Mouse (Mus musculus) midbrain, embryonic 13.5 days (tissue): Measurements from ENCODE around the gene Kif2a. TPM values are rescaled to one million over a fixed set of nuclear protein-coding genes. Genes with fewer than 3 reads are reported as not detected.
"Not testable (repeated sequence)": the region's sequence is repeated elsewhere in the genome, so short reads cannot be mapped to it uniquely, and the experiment has no call there.

Source experiments
- ATAC-seq: fragments of 200-750 bp; cut with Nextera tagmentation; 2 replicates; pipeline ENCODE4 v1.8.0; 2017; ENCODE audit warnings: mild to moderate bottlenecking, moderate TSS enrichment, moderate library complexity
- H3K27ac ChIP-seq: fragments of 300-500 bp; sonication (generic); 2 replicates; pipeline ENCODE4 v1.5.1; 2015; ENCODE audit warnings: inconsistent platforms, mild to moderate bottlenecking, moderate library complexity
- H3K27me3 ChIP-seq: fragments of 300-500 bp; sonication (generic); 2 replicates; pipeline ENCODE4 v1.6.1; 2015; ENCODE audit warnings: mild to moderate bottlenecking, inconsistent platforms
- H3K36me3 ChIP-seq: fragments of 300-500 bp; sonication (generic); 2 replicates; pipeline ENCODE4 v1.6.1; 2015; ENCODE audit warnings: mild to moderate bottlenecking, inconsistent platforms
- H3K4me1 ChIP-seq: fragments of 300-500 bp; sonication (generic); replicated peaks from 2 replicates; pipeline ENCODE4 v1.6.1; 2015; ENCODE audit warnings: inconsistent platforms
- H3K4me2 ChIP-seq: fragments of 300-500 bp; sonication (generic); replicated peaks from 2 replicates; pipeline ENCODE4 v1.6.1; 2015; ENCODE audit warnings: moderate library complexity, mild to moderate bottlenecking, inconsistent platforms
- H3K4me3 ChIP-seq: fragments of 300-500 bp; sonication (generic); replicated peaks from 2 replicates; pipeline ENCODE4 v1.5.1; 2015; ENCODE audit warnings: mild to moderate bottlenecking, inconsistent platforms
- H3K9ac ChIP-seq: fragments of 300-500 bp; sonication (generic); replicated peaks from 2 replicates; pipeline ENCODE4 v1.6.1; 2015; ENCODE audit warnings: mild to moderate bottlenecking, inconsistent platforms
- H3K9me3 ChIP-seq: fragments of 300-500 bp; sonication (generic); 2 replicates; pipeline ENCODE4 v1.6.1; 2016; ENCODE audit warnings: mild to moderate bottlenecking, inconsistent platforms
- WGBS: fragments of 180-500 bp; shearing (Covaris S2); methylation state at CpG from one replicate; pipeline ENCODE4 v1.1.7; 2015; 5-methylcytosine and 5-hydroxymethylcytosine counted together
- polyA plus RNA-seq: library from polyadenylated mRNA; unstranded; fragments of >200 nt; fragmentation: Nextera tagmentation; extraction: Ambion mirVana; gene quantifications from 2 replicates; pipeline ENCODE4 v1.2.1, GENCODE M21; 2015

Gene Kif2a
- polyA plus RNA-seq, 1 experiment from 2014 or later: 35.1 TPM

- Histone ChIP-seq H3K4me2 (no peak overlapping the region), H3K27ac (no peak overlapping the region), H3K27me3 (no peaks in the 10 kb centered on the region), H3K36me3 (0 out of 2 replicates have a peak, but pooled peaks cover 4% of the 10 kb centered on the region), H3K4me3 (no peak overlapping the region), H3K9ac (no peak overlapping the region), H3K9me3 (no peaks in the 10 kb centered on the region), H3K4me1 (peaks cover 31% of the 10 kb centered on the region)
- no peak for ATAC-seq
- 88% methylated on average over 2 of the region's 2 CpGs for WGBS
These were observed 10.3 kb downstream of the Kif2a start for GRCm38 (mm10) chr13:107011618-107012017.

GRCm38 (mm10) chr13:107008174-107008573 lies 13.8 kb downstream of the Kif2a start:
- Histone ChIP-seq H3K4me3 (no peak overlapping the region), H3K9ac (no peak overlapping the region), H3K27ac (no peak overlapping the region), H3K36me3 (no peaks in the 10 kb centered on the region), H3K27me3 (no peaks in the 10 kb centered on the region), H3K4me1 (peaks cover 23% of the 10 kb centered on the region), H3K4me2 (no peak overlapping the region), H3K9me3 (no peaks in the 10 kb centered on the region)
- WGBS: 85% methylated on average over 4 of the region's 4 CpGs
- no peak for ATAC-seq

- WGBS: 97% methylated on average over 2 of the region's 2 CpGs
- Histone ChIP-seq H3K36me3 (no peaks in the 10 kb centered on the region), H3K27me3 (no peaks in the 10 kb centered on the region), H3K27ac (no peak overlapping the region), H3K9ac (no peak overlapping the region), H3K4me2 (no peak overlapping the region), H3K9me3 (no peaks in the 10 kb centered on the region), H3K4me3 (no peak overlapping the region), H3K4me1 (peaks cover 3% of the 10 kb centered on the region; the same call in 1 of the 2 replicates)
- ATAC-seq: no peak
These were observed 18.7 kb downstream of the Kif2a start for GRCm38 (mm10) chr13:107003211-107003610.

GRCm38 (mm10) chr13:106998671-106999070 lies 23.3 kb downstream of the Kif2a start:
- no peak for ATAC-seq
- Histone ChIP-seq H3K27ac (no peak overlapping the region), H3K9me3 (no peaks in the 10 kb centered on the region), H3K27me3 (no peaks in the 10 kb centered on the region), H3K4me2 (no peak overlapping the region), H3K9ac (no peak overlapping the region), H3K4me1 (no peaks in the 10 kb centered on the region), H3K4me3 (no peak overlapping the region), H3K36me3 (no peaks in the 10 kb centered on the region)
- WGBS: 93% methylated on average over 5 of the region's 5 CpGs

GRCm38 (mm10) chr13:106998026-106998425 lies 23.9 kb downstream of the Kif2a start:
- Histone ChIP-seq H3K9ac (no peak overlapping the region), H3K4me2 (no peak overlapping the region), H3K27me3 (no peaks in the 10 kb centered on the region), H3K4me3 (no peak overlapping the region), H3K27ac (no peak overlapping the region), H3K4me1 (no peaks in the 10 kb centered on the region), H3K36me3 (peaks cover 5% of the 10 kb centered on the region; the same call in 1 of the 2 replicates), H3K9me3 (no peaks in the 10 kb centered on the region)
- ATAC-seq: no peak
- WGBS: 94% methylated on average over 2 of the region's 2 CpGs

GRCm38 (mm10) chr13:106997557-106997956 lies 24.4 kb downstream of the Kif2a start:
- H3K4me1 ChIP-seq, H3K27ac ChIP-seq, H3K36me3 ChIP-seq, H3K27me3 ChIP-seq, H3K4me3 ChIP-seq, ATAC-seq, H3K9me3 ChIP-seq, H3K9ac ChIP-seq, H3K4me2 ChIP-seq: not testable (repeated sequence)
- whole genome bisulfite sequencing: 96% methylated on average over 4 of the region's 4 CpGs

GRCm38 (mm10) chr13:106996891-106997290 lies 25.0 kb downstream of the Kif2a start:
- Histone ChIP-seq H3K9ac (no peak overlapping the region), H3K36me3 (peaks cover 16% of the 10 kb centered on the region; the same call in 1 of the 2 replicates), H3K27me3 (no peaks in the 10 kb centered on the region), H3K27ac (no peak overlapping the region), H3K4me1 (no peaks in the 10 kb centered on the region), H3K9me3 (no peaks in the 10 kb centered on the region), H3K4me2 (no peak overlapping the region), H3K4me3 (no peak overlapping the region)
- WGBS: 93% methylated on average over 2 of the region's 2 CpGs
- no peak for ATAC-seq

GRCm38 (mm10) chr13:106961496-106961895 lies 60.4 kb downstream of the Kif2a start:
- 96% methylated on average over 4 of the region's 4 CpGs for WGBS
- Histone ChIP-seq H3K4me1 (no peaks in the 10 kb centered on the region), H3K9me3 (no peaks in the 10 kb centered on the region), H3K27ac (no peak overlapping the region), H3K36me3 (peaks cover 46% of the 10 kb centered on the region), H3K4me2 (no peak overlapping the region), H3K4me3 (no peak overlapping the region), H3K9ac (no peak overlapping the region), H3K27me3 (no peaks in the 10 kb centered on the region)
- ATAC-seq: no peak

GRCm38 (mm10) chr13:106960557-106960956 lies 61.4 kb downstream of the Kif2a start:
- H3K27me3 ChIP-seq: no peaks in the 10 kb centered on the region
- no peak overlapping the region for H3K9ac ChIP-seq
- no peaks in the 10 kb centered on the region for H3K4me1 ChIP-seq
- H3K9me3 ChIP-seq: no peaks in the 10 kb centered on the region
- H3K4me3 ChIP-seq: no peak overlapping the region
- no peak overlapping the region for H3K27ac ChIP-seq
- peaks cover 51% of the 10 kb centered on the region for H3K36me3 ChIP-seq
- 90% methylated on average over 3 of the region's 3 CpGs for WGBS
- no peak for ATAC-seq
- H3K4me2 ChIP-seq: no peak overlapping the region

GRCm38 (mm10) chr13:106958286-106958685 lies 63.6 kb downstream of the Kif2a start:
- H3K27ac ChIP-seq: no peak overlapping the region
- no peak overlapping the region for H3K4me2 ChIP-seq
- H3K4me3 ChIP-seq: no peak overlapping the region
- no peaks in the 10 kb centered on the region for H3K27me3 ChIP-seq
- peaks cover 56% of the 10 kb centered on the region for H3K36me3 ChIP-seq
- WGBS: 91% methylated on average over 3 of the region's 3 CpGs
- no peak for ATAC-seq
- no peak overlapping the region for H3K9ac ChIP-seq
- no peaks in the 10 kb centered on the region for H3K9me3 ChIP-seq
- no peaks in the 10 kb centered on the region for H3K4me1 ChIP-seq

GRCm38 (mm10) chr13:106957554-106957953 lies 64.4 kb downstream of the Kif2a start:
- Histone ChIP-seq H3K4me3 (no peak overlapping the region), H3K9ac (no peak overlapping the region), H3K4me2 (no peak overlapping the region), H3K27ac (no peak overlapping the region), H3K27me3 (no peaks in the 10 kb centered on the region), H3K36me3 (peaks cover 54% of the 10 kb centered on the region), H3K4me1 (no peaks in the 10 kb centered on the region), H3K9me3 (no peaks in the 10 kb centered on the region)
- 95% methylated on average over 4 of the region's 4 CpGs for WGBS
- ATAC-seq: no peak

- 96% methylated on average over 3 of the region's 3 CpGs for WGBS
These were observed 67.0 kb downstream of the Kif2a start for GRCm38 (mm10) chr13:106954880-106955279.

GRCm38 (mm10) chr13:106947583-106947982 lies 74.3 kb downstream of the Kif2a start:
- Histone ChIP-seq H3K9me3 (no peaks in the 10 kb centered on the region), H3K36me3 (peaks cover 24% of the 10 kb centered on the region), H3K27ac (no peak overlapping the region), H3K4me1 (peaks cover 19% of the 10 kb centered on the region), H3K4me3 (peak overlapping the region; percentile 73), H3K4me2 (peak overlapping the region; percentile 73), H3K9ac (peak overlapping the region; percentile 90), H3K27me3 (no peaks in the 10 kb centered on the region)
- ATAC-seq: peak; percentile 2; the same call in 1 of the 2 replicates
- 7% methylated on average over 6 of the region's 6 CpGs for WGBS

More at GRCm38 (mm10) chr13:106954880-106955279, 67.0 kb downstream of the Kif2a start:
- Histone ChIP-seq H3K27me3 (no peaks in the 10 kb centered on the region), H3K4me1 (no peaks in the 10 kb centered on the region), H3K27ac (no peak overlapping the region), H3K9me3 (no peaks in the 10 kb centered on the region), H3K4me2 (no peak overlapping the region), H3K9ac (no peak overlapping the region), H3K4me3 (no peak overlapping the region), H3K36me3 (peaks cover 57% of the 10 kb centered on the region)
- ATAC-seq: no peak
